In the genomic region with DNA sequence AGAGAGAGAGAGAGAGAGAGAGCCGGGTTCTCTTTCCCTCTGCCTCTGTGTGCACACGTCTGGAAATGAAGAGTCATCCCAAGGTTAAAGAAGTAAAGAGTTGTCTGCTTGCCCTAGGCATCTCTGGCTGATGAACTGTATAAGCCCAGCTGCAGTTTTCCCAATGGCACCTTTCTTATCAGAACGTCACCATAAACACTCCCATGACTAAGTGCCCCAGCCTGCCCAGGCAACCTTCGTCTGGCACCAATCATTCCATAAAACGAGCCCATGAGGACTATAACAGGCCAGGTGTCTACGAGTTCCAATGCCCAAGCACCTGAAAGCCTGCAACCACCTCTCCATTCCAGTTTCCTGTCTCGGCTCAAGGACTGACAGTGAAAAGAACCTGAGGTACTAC, we compare ENCODE assay signal across 22 mouse cellular contexts.
"Had no signal": no experiment of that assay in that cellular context is flagged by ENCODE, and none has a peak within 500 bp of the region (broad histone marks: within the 10 kb centered on the region; RNA-seq: fewer than 3 reads in every experiment).

No protein-coding gene starts in this region.

- ATAC-seq: lung, postnatal 0 days; midbrain, embryonic 13.5 days; midbrain, embryonic 16.5 days had no signal

- H3K27ac ChIP-seq: liver, embryonic 14.5 days; lung, embryonic 15.5 days; macrophage; midbrain, embryonic 13.5 days; neural tube, embryonic 13.5 days; neural tube, embryonic 15.5 days had no signal

- H3K4me2 ChIP-seq: lung, embryonic 15.5 days; midbrain, embryonic 11.5 days; midbrain, embryonic 13.5 days; neural tube, embryonic 13.5 days; neural tube, embryonic 15.5 days had no signal

- H3K27me3 ChIP-seq: lung, embryonic 15.5 days; megakaryocyte, embryonic 14.5 days; midbrain, embryonic 13.5 days; neural tube, embryonic 13.5 days; neural tube, embryonic 15.5 days had no signal

- H3K4me1 ChIP-seq: lung, embryonic 15.5 days; megakaryocyte, embryonic 14.5 days; neural tube, embryonic 15.5 days had no signal

- H3K4me3 ChIP-seq: lung, embryonic 15.5 days; megakaryocyte, embryonic 14.5 days; midbrain, embryonic 13.5 days; myocyte; neural tube, embryonic 13.5 days; neural tube, embryonic 15.5 days had no signal

- H3K9ac ChIP-seq: liver, embryonic 14.5 days; lung, embryonic 15.5 days; midbrain, embryonic 13.5 days; neural tube, embryonic 13.5 days; neural tube, embryonic 15.5 days had no signal

- DNase-seq: lung, adult 18-20 months; lung, postnatal 14 days; lung, postnatal 36 days; retina, postnatal 1 day; right cerebral cortex, adult 18-20 months; right cerebral cortex, postnatal 25 days; right cerebral cortex, postnatal 4 days; spleen, adult 18-20 months; thymus, adult 18-20 months; thymus, postnatal 14 days; thymus, postnatal 36 days had no signal

- H3K9me3 ChIP-seq: lung, embryonic 15.5 days; midbrain, embryonic 13.5 days; neural tube, embryonic 13.5 days; neural tube, embryonic 15.5 days had no signal

- H3K36me3 ChIP-seq: lung, embryonic 15.5 days; midbrain, embryonic 13.5 days; neural tube, embryonic 13.5 days; neural tube, embryonic 15.5 days had no signal
